Mouse (Mus musculus) A20 (cell line): ENCODE measurements around the gene Cd28.

Source experiments
- DNase-seq: peaks from one replicate; pipeline ENCODE4 v3.0.0-alpha.2; 2011; ENCODE audit warnings: low read depth, low spot score

The Cd28 gene

DNA sequence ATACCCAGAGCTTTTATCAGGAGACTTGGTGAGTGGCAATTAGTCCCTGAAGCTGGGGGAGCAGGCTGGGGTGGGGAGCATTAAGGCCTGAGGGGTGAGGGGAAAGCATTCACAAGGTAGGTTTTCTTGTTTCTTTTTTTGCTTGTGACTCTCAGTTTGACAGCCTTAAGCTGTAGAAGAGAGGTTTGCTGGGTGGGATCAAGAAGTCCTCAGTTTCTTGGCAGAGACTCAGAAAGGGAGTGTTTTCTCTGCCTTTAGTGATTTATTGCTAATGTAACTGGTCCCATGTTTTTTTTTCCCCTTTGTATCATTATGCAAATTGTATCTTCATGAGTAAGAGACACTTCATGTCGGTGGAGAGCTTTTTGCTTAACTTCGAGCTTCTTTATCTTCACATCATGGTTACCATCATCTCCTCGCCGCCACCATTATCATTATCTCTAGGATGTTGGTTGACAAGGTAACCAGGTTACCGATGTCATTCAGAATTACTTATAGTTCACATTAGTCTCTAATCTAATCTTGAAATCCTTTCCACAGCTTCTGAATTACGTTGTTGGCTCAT is 33.7 kb downstream of the Cd28 start:
- no peak for DNase-seq

DNA sequence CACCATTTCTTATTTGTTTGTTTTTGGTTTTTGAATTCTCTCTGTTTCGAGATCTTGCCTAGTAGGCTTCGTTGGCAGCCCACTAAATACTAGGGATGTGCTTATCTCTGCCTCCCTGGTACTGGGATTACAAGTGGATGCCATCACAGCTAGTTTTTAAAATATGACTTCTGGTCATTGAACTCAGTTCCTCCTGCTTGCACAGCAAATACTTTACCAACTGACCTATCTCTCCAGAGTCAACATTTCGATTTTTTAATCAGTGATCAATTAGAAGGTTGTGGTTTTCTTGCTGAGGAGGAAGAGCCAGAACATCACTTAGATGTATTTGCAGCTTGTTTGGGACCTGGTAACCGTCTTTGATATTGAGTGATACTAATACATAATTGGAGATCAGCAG is 34.4 kb downstream of the Cd28 start:
- no peak for DNase-seq

DNA sequence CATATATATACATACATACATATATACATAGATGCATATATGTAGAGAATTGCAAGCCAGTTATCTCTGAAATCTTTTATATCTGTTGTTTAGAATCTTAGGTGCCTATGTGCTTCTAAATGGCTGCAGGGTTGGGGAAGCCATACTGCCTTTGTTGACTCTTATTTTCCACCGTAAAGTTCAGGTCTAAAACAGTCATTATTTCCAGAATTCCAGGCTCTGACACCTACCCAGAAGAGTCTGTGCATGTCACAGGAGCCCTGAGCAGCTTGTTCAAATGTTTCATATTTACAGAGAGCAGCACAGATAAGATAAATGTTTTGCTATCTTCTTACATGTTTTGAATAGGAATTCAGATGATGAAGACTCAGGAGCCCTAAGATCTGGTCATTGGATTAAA is 36.4 kb downstream of the Cd28 start:
- no peak for DNase-seq

DNA sequence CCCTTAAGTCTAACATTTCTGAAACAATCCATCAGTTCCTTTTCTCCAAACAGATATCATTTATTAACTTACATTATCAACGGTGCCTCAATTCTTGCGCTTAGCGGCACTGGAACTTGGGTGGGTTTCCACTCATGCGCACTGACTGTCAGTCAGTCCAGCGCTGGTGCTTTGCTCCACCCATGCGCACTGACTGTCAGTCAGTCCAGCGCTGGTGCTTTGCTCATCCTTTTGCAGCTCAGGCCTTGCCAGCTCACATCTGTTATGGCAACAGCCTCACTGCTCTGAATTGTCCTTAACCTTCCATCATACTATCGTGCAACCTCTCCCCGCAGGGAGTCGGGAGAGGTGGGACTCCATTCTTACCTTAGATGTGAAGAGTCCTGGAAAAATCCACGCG is 37.4 kb downstream of the Cd28 start:
- DNase-seq = no peak

DNA sequence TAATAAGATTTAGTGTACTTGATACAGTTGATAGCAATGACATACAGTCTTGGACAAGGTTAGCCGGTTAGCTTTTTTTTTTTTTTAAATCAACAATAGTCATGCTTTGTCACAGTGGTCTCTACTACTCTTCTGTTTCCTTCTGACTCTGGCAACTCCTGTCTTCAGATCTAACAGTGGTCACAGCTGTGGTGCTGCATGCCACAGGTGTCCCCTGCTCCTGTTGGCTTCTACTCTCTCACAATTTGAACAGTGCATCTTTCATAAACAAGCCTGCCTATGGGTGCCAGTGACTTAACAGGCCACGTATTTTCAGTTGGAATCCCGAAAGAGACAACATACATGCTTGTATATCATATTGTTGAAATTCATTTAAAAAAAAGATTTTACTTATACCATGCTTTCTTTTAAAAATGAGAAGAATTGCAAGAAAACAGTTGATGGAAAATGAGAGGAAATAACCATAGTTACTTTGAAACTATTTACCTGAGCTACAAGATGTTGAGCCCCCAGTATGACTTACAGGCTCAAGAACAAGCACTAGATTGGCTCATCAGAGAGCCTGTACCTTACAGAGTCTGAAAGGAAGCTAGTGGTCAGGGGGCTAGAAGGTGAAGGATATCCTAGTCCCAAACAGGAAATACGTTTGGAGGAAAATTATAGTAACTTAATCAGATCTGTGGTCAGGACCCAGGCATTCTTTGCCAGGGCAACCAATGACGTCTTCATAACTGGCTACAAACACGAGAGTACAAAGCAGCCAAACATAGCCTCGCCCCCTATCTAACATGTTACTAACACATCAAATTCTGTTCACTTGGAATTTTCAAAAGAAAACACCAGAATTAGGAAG is 39.0 kb downstream of the Cd28 start:
- no peak for DNase-seq

DNA sequence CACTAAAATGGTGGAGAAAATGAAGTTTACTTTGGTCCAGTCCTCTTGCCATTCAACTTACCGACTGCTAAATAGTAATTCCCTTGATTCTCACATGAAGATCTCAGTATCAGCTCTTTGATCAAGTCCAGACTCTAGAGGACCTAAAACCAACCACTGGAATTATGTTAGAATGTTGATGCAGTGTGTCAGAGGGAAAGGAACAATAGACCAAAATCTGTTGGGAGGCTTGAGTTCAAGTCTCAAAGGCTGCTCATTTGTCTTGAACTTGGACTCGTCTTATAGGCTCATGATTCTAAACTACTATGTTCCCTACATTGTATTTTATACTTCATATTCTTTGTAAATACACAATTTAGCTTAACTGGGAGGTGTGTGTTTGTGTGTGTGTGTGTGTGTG is 41.0 kb downstream of the Cd28 start:
- DNase-seq = no peak

DNA sequence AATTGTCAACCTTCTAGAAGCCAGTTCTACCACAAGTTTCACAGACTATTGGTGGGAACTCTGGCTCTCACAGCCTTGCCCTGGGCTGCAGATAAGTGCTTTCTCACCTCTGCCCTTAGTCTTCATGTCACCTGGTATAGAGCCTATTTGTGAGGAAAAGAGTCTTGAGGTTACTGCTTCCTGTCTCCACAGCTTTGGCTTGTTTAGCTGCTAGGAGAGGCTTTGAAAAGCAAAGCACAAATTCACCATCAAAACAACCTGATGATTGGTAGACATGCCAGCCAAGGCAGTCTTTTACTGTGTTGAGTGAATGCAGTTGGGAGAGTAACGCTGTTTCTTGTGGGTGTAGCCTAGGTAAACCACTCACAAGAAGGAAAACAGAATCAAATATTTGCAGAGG is 41.6 kb downstream of the Cd28 start:
- no peak for DNase-seq

DNA sequence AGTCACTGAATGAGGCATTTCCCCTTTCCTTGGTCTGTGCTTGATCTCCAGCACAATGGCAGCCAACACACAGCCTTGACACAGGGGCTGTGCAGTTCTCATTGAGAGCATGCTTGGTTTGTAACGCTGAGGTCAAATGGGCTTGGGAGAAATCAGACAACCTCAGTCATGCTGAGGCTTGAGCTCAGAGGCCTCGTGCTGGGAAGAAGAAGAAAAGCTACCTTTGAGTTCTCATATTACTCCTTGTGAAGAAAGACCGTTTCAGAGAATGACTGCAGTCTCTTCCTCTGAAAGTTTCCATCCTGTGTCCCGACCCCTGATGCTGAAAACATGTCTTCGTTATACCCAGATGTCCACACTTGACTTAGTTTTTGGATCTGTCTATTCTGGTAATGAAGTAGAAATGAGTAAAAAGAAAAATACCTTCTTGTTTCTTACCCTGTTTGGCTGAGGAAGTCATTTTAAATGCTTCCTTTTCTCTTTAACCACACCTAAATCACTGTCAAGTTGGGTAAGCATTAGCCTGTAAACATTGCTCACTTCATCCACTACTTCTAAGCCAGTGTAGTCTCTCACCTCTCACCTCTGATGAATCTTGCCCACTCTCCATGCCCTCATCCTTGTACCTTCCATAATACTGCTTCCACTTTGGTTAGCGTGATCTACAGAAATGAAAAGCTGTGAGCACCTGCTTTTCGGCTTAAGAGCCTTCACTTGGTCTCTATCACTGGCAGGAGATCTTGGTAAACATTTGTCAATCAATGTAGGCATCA is 43.1 kb downstream of the Cd28 start:
- peak; percentile 34 for DNase-seq

DNA sequence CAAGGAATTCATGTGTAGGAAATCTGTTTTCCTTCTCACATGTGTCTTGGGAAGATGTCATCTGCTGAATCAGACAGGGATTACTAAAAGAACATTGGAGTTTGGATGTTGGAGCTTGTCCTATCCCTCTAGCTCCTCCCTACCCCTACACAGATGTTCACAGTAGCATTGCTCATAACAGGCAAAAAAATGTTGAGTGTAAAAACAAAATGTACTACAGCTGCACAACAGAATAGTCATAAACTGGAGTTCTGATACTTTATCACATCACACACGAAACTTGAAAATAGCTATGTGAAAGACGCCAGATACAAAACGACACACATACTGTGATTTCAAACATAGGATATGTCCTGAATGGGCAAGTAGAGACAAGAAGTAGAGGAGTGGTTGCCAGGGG is 43.9 kb downstream of the Cd28 start:
- peak; percentile 10 for DNase-seq

DNA sequence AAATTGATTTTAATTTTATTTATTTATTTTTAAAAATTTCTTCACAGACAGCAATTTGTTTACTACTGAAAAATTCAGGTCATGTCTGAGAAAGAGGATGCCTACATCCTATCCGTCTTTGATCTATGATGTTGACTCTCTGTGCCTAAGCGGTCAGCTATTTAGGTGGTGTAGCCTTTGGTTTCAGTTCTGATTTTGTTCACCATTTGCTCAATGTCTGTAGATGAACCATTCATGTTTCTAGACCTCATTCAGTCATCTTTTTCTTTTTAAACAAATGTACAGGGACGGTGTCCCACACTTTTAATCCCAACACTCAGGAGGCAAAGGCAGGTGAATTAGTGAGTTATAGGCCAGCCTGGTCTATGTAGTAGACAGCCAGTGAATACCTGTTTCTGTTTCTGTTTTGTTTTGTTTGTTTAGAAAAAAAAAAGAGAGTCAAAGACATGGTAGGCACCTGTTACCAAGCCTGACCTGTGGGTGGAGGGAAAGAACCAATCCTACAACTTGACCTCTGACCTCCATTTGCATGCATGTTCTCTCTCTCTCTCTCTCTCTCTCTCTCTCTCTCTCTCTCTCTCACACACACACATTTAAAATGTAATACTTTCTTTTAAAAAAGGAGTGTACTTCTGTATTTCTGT is 45.0 kb downstream of the Cd28 start:
- peak; percentile 77 for DNase-seq

DNA sequence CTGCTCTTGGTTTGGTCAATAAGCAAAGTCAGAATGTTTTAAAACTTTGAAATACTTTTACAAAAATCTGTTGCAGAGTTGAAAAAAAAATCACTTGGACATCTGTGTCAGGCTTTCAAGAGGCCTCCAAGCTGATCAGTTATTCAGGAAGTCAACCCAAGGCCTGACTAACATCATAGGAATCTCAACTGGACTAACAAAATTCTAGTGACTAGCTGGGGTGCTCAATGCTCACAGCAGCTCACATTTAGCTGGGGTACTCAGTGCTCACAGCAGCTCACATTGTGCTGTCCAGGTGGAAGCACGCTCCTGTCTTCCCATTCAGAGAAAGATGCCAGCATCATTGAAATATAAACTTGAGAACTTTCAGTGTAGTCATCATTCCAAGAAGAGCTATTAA is 45.9 kb downstream of the Cd28 start:
- no peak for DNase-seq

DNA sequence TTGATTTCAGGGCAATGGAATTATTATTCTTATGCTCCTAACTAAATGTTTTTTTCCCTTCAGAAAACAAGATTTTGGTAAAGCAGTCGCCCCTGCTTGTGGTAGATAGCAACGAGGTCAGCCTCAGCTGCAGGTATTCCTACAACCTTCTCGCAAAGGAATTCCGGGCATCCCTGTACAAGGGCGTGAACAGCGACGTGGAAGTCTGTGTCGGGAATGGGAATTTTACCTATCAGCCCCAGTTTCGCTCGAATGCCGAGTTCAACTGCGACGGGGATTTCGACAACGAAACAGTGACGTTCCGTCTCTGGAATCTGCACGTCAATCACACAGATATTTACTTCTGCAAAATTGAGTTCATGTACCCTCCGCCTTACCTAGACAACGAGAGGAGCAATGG is 46.3 kb downstream of the Cd28 start:
- DNase-seq = no peak

DNA sequence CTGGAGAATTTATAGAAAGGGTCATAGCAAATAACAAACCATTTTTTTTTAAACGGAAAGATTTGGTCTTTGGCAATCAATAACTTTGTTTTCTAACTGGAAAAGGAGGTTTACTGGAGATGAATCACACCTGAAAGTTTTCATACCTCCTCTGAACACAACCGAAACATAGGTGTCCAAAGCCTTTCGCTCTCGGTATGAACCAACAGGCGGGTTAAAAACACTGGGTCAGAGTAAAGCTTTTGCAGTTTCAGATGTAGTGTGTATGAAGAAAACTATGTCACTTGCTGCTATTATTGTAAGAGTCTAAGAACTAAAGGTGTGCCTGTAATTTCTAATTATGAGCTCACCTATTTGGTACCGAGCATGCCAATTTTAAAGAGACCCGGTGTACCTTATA is 55.2 kb downstream of the Cd28 start:
- no peak for DNase-seq

DNA sequence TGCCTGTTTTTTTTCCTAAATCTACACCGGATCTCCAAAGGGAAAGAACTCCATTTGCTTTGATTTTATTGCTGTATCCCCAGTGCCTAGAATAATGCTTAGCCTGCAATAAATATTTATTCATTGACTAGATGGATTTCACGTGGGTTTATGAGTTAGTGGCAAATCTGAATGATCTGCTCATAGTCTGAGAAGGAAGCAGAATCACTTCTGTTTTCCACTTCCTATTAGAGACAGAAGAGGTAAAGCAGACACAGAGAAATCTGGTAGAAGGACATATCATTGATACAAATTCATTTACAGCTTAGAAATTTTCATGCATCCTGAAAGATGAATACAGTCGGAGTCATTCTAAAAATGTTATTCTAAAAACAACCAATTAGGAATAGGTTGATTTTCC is 56.6 kb downstream of the Cd28 start:
- DNase-seq = peak; percentile 33

DNA sequence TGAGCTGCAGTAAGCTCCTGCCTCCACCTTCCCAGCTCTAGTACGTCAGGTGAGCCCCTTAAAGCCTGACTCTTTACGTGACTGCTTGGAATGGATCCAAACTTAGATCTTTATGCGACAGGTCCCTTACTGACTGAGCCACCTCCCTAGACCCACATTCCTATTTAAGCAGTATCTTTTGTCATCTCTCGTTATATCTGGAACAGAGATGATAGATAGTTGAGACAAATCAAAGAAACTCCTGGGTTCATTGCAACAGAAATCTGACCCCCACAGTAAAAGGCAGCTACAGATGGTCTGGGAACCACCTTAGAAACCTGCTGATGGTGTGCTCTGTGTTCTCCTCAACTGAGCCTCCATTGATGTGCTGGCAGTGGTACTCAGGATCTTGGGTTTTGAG is 59.6 kb downstream of the Cd28 start:
- no peak for DNase-seq

DNA sequence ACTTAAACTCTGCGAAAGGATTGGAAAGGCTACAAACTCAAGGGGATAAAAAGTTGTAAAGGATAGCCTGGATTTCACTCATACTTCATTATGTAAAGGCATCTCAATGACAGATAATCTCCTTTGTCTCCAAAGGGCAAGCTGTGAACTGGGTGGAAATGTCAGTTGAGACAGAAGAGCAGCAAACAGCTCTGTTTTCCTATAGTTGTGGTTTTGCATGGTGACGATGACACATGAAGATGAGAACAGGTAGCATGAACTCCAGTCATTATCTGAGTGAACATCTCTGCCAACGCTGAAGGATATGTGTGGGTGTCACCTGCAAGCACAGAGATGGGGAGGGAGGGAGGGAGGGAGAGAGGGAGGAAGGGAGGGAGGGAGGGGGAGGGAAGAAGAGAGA is 60.3 kb downstream of the Cd28 start:
- no peak for DNase-seq

DNA sequence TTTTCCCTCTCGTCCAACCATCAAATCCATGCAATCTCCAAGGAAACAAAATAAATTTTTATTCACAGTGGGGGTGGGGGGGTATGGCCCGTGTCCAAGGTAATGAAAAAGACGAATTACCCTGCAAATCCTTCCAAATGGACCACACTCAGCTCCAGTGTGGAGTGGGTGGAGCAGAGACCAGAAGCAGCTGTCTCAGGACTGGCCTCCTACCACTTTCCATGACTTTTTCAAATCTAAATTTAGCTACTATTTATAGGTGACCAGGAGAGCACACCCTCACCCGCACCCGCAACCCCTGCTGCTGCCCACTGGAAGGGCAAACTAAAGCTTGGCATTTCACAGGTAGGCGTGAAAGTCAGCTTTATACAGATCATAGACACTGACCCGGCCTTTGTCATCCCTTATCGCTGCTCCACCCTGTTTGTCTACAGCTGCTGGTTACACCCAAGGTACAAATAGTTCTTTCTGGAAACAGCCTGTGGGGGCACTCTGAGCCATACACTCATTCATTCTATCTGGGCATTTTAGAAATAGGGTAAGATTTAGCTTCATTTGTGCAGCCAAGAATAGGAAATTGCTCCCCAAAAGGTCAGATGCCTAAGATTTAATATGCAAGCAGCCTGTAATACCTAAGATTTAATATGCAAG is 62.0 kb downstream of the Cd28 start:
- DNase-seq = no peak

DNA sequence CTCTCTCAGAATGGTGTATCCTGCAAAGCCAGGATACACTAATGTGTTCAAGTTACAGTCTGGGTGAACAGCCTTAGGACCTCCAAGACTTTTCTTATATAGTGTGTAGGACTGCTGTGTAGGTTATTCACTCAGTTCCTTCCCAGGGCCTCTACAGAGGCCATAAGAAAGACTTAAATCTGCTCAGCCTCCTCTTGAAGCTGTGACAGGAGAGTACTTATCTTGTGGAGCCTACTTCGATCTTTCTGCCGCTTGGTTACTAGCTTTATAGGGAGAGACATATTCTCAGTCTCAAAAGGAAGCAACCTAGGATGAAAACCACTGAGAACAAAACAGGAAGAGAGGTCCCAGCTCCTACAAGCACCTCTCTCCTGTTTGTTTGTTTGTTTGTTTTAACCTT is 62.6 kb downstream of the Cd28 start:
- no peak for DNase-seq

DNA sequence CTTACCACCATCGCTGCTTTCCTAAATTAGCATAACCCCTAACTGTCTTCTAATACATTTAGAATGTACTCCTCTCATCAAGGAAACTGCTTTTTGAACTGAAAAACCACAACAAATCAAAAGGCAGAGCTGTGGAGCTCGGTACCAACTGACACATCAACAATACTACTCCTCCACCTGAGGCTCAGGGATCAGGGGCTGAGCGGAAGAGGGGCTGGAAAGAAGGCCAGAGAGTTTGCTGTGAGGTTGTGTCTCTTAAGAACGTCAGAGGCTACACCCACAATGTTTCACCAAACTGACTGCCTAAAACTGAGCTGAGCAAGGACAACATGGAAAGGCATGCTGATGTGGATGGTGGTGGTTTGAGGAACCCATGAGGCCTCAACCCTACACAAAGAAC is 65.1 kb downstream of the Cd28 start:
- no peak for DNase-seq

DNA sequence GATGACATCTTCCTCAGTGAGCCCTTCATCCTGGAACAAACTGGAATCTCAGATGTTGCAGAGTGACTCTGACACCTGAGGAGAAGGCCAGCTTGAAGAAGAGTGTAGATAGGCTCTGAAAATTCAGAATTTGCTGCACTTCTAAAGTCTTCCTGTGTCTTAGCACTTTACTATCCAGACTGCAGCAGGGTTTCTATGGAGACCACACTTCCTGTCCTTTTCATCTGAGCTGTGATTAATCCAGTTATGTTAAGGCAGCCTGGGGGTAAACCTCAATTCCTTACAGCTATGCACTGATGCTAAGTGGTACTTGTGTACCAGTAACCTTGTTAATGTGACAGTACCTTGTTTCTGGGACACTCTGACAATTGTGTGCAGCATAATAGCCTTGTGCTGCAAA is 77.1 kb downstream of the Cd28 start:
- DNase-seq = no peak

DNA sequence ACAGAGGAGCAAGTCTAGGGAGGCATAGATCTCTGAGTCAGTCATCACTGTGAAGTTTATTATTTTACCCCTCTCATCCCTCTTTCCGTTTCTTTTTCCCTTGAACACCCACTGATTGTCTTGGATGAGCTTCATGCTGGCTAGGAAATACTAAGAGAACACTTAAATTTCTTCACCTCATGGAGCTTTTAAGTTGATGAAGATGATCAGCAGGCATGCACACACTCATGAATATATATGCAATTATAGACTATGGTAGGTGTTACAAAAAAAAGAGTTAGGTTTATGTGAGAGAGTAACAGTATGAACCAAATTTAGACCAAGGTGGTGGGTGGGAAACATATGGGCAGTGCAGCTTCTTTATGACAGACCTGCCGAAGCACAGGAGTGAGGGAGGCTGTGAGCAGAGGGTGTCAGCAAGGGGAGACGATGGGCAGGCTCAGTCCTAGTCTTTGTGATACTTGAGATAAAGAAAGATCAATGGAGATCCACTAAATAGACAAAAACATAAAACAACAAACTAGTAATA is 79.1 kb downstream of the Cd28 start:
- DNase-seq = no peak
